Comparison of ENCODE assay signal across 25 mouse cellular contexts in genomic region chr6:145750394-145750793, GRCm38 (mm10). TPM values are rescaled to one million over a fixed set of nuclear protein-coding genes. Genes with fewer than 3 reads are reported as not detected.
DNase-seq lines count a peak whose midpoint lies in the region; ATAC-seq and TF ChIP-seq lines count a peak whose summit lies in the region.
"Had no signal": no experiment of that assay in that cellular context is flagged by ENCODE, and none has a peak within 500 bp of the region (broad histone marks: within the 10 kb centered on the region; RNA-seq: fewer than 3 reads in every experiment).

No protein-coding gene starts in this region.

- H3K4me2 ChIP-seq in midbrain, postnatal 0 days (ENCODE audit: low read depth, low read length, poor library complexity, severe bottlenecking), result no peak overlapping the region
- H3K4me2 ChIP-seq in midbrain, embryonic 16.5 days (ENCODE audit: low read length), result no peak overlapping the region
- H3K4me2 ChIP-seq: embryonic facial prominence, embryonic 12.5 days; liver, embryonic 15.5 days; lung, embryonic 15.5 days; midbrain, embryonic 12.5 days; stomach, embryonic 15.5 days had no signal

- no peaks in the 10 kb centered on the region for H3K27me3 ChIP-seq in midbrain, postnatal 0 days (ENCODE audit: insufficient read depth, low read length)
- no peaks in the 10 kb centered on the region for H3K27me3 ChIP-seq in midbrain, embryonic 16.5 days (ENCODE audit: control insufficient read depth, insufficient read depth, low read depth, low read length)
- H3K27me3 ChIP-seq: embryonic facial prominence, embryonic 12.5 days; lung, embryonic 15.5 days; stomach, embryonic 15.5 days had no signal

- no peak for ATAC-seq in midbrain, postnatal 0 days (ENCODE audit: low FRiP score)
- ATAC-seq in midbrain, embryonic 16.5 days, result no peak
- ATAC-seq: forebrain, embryonic 14.5 days; intestine, embryonic 16.5 days had no signal

- H3K27ac ChIP-seq in gastrocnemius, adult 2 months, result no peak overlapping the region
- no peak overlapping the region for H3K27ac ChIP-seq in layer of hippocampus, adult 2 months
- H3K27ac ChIP-seq in midbrain, postnatal 0 days (ENCODE audit: low read depth, low read length), result no peak overlapping the region
- H3K27ac ChIP-seq in midbrain, embryonic 16.5 days (ENCODE audit: low read length), result no peak overlapping the region
- H3K27ac ChIP-seq: embryonic facial prominence, embryonic 12.5 days; liver, embryonic 15.5 days; lung, embryonic 15.5 days; midbrain, embryonic 12.5 days; stomach, embryonic 15.5 days had no signal

- WGBS in midbrain, postnatal 0 days, result 91% methylated on average over 3 of the region's 3 CpGs
- WGBS in midbrain, embryonic 16.5 days, result 82% methylated on average over 3 of the region's 3 CpGs

- no peaks in the 10 kb centered on the region for H3K36me3 ChIP-seq in midbrain, postnatal 0 days (ENCODE audit: insufficient read depth, low read length)
- no peaks in the 10 kb centered on the region for H3K36me3 ChIP-seq in midbrain, embryonic 16.5 days (ENCODE audit: control insufficient read depth, insufficient read depth, low read length)
- H3K36me3 ChIP-seq: liver, embryonic 15.5 days; lung, embryonic 15.5 days; midbrain, embryonic 12.5 days; stomach, embryonic 15.5 days had no signal

- H3K9me3 ChIP-seq in midbrain, postnatal 0 days (ENCODE audit: low read length), result no peaks in the 10 kb centered on the region
- no peaks in the 10 kb centered on the region for H3K9me3 ChIP-seq in midbrain, embryonic 16.5 days (replicated peaks; ENCODE audit: control insufficient read depth, low read length, poor library complexity, severe bottlenecking)
- H3K9me3 ChIP-seq: embryonic facial prominence, embryonic 12.5 days; liver, embryonic 15.5 days; lung, embryonic 15.5 days; midbrain, embryonic 12.5 days; stomach, embryonic 15.5 days had no signal

- H3K4me1 ChIP-seq in midbrain, postnatal 0 days (ENCODE audit: insufficient read depth, low read length), result peaks cover 2% of the 10 kb centered on the region; the same call in 1 of the 2 replicates
- H3K4me1 ChIP-seq in midbrain, embryonic 16.5 days (ENCODE audit: control insufficient read depth, insufficient read depth, low read length), result peaks cover 8% of the 10 kb centered on the region; the same call in 1 of the 2 replicates
- H3K4me1 ChIP-seq: stomach, embryonic 15.5 days had no signal

- DNase-seq in gastrocnemius, adult 2 months, result no peak
- no peak for DNase-seq in gastrocnemius, postnatal 14 days
- no peak for DNase-seq in layer of hippocampus, adult 2 months (ENCODE audit: low spot score in 2 of 2)
- DNase-seq in layer of hippocampus, adult 11-12 months (ENCODE audit: low spot score), result no peak
- DNase-seq in midbrain, postnatal 0 days (ENCODE audit: low spot score), result peak; percentile 57
- no peak for DNase-seq in yolk sac, embryonic 10.5 days (ENCODE audit: low spot score)
- DNase-seq: adrenal gland, postnatal 25 days; cerebellum, adult 8-10 months; embryo, embryonic 11 days; gastrocnemius, postnatal 36 days; heart, postnatal 14 days; kidney, adult 8-10 months; kidney, postnatal 10 days; lung, postnatal 4 days; right cerebral cortex, postnatal 25 days; thymus, postnatal 25 days had no signal

- no peak overlapping the region for H3K4me3 ChIP-seq in gastrocnemius, adult 2 months
- H3K4me3 ChIP-seq in layer of hippocampus, adult 2 months, result no peak overlapping the region
- no peak overlapping the region for H3K4me3 ChIP-seq in midbrain, postnatal 0 days (ENCODE audit: low read depth, low read length)
- H3K4me3 ChIP-seq in midbrain, embryonic 16.5 days (ENCODE audit: low read depth, low read length), result no peak overlapping the region
- H3K4me3 ChIP-seq: embryonic facial prominence, embryonic 12.5 days; liver, embryonic 15.5 days; lung, embryonic 15.5 days; megakaryocyte, embryonic 14.5 days; midbrain, embryonic 12.5 days; stomach, embryonic 15.5 days had no signal

- intact Hi-C loops in gastrocnemius, adult 2 months (cut with DNase I), result no loop called here
- intact Hi-C loops in gastrocnemius, postnatal 14 days (cut with DNase I; ENCODE audit: low total_unique reads), result no loop called here

- 0 out of 2 replicates have a peak, but pooled peaks have one; percentile 8 for TF ChIP-seq CTCF in gastrocnemius, adult 2 months (IDR thresholded peaks at IDR 0.05)
- peak; percentile 49 for TF ChIP-seq CTCF in layer of hippocampus, adult 2 months (conservative IDR thresholded peaks at IDR 0.05)
- no peak for TF ChIP-seq CTCF in midbrain, postnatal 0 days (IDR thresholded peaks at IDR 0.05)

- H3K9ac ChIP-seq in midbrain, postnatal 0 days (replicated peaks; ENCODE audit: low read length, poor library complexity, severe bottlenecking), result no peak overlapping the region
- no peak overlapping the region for H3K9ac ChIP-seq in midbrain, embryonic 16.5 days (ENCODE audit: low read depth, low read length)
- H3K9ac ChIP-seq: embryonic facial prominence, embryonic 12.5 days; liver, embryonic 15.5 days; lung, embryonic 15.5 days; midbrain, embryonic 12.5 days; stomach, embryonic 15.5 days had no signal

RNA-seq across cellular contexts. Expression of gene Rassf8, which starts 3.8 kb away (rescaled TPM):
- total RNA-seq in gastrocnemius, adult 2 months (2021), result 10 to 100 TPM; 25.5 to 42.7 TPM
- 10 to 100 TPM; 29.7 to 34.8 TPM for total RNA-seq in gastrocnemius, postnatal 14 days (2021)
- total RNA-seq in layer of hippocampus, adult 2 months (2021), result 10 to 100 TPM; 25.6 to 26.4 TPM
- total RNA-seq in midbrain, postnatal 0 days (2014; rRNA removed), result 15.4 and 16.3 TPM in 2 replicates
- 4.5 and 5.6 TPM in 2 replicates for polyA plus RNA-seq in midbrain, postnatal 0 days (2015; fragmentation: Nextera tagmentation; extraction: Ambion mirVana)
- polyA plus RNA-seq in midbrain, embryonic 16.5 days (2015; fragmentation: Nextera tagmentation; extraction: Ambion mirVana), result 5.0 and 6.0 TPM in 2 replicates
